Mouse (Mus musculus) hindbrain, embryonic 15.5 days (tissue): ENCODE data around the gene Aldh3b2. TPM values are rescaled to one million over a fixed set of nuclear protein-coding genes. Genes with fewer than 3 reads are reported as not detected.
"Not testable (repeated sequence)": the region's sequence is repeated elsewhere in the genome, so short reads cannot be mapped to it uniquely, and the experiment has no call there.

ENCODE experiments used
- ATAC-seq: fragments of 200-750 bp; cut with Nextera tagmentation; 2 replicates; pipeline ENCODE4 v1.8.0; 2017; ENCODE audit warnings: low read depth, moderate number of reproducible peaks, moderate TSS enrichment; ENCODE audit not compliant: low FRiP score
- H3K27ac ChIP-seq: fragments of 300-500 bp; sonication (generic); replicated peaks from 2 replicates; pipeline ENCODE4 v1.5.1; 2015; ENCODE audit warnings: mild to moderate bottlenecking, inconsistent platforms
- H3K27me3 ChIP-seq: fragments of 300-500 bp; sonication (generic); 2 replicates; pipeline ENCODE4 v1.6.1; 2015; ENCODE audit warnings: control low read depth, inconsistent platforms
- H3K36me3 ChIP-seq: fragments of 300-500 bp; sonication (generic); 2 replicates; pipeline ENCODE4 v1.6.1; 2015; ENCODE audit warnings: control low read depth, inconsistent platforms
- H3K4me1 ChIP-seq: fragments of 300-500 bp; sonication (generic); replicated peaks from 2 replicates; pipeline ENCODE4 v1.6.1; 2015; ENCODE audit warnings: control low read depth, inconsistent platforms
- H3K4me2 ChIP-seq: fragments of 300-500 bp; sonication (generic); 2 replicates; pipeline ENCODE4 v1.6.1; 2015; ENCODE audit warnings: moderate library complexity, mild to moderate bottlenecking, inconsistent platforms
- H3K4me3 ChIP-seq: fragments of 300-500 bp; sonication (generic); 2 replicates; pipeline ENCODE4 v1.5.1; 2015; ENCODE audit warnings: mild to moderate bottlenecking, inconsistent platforms
- H3K9ac ChIP-seq: fragments of 300-500 bp; sonication (generic); 2 replicates; pipeline ENCODE4 v1.6.1; 2015; ENCODE audit warnings: inconsistent platforms
- H3K9me3 ChIP-seq: fragments of 300-500 bp; sonication (generic); 2 replicates; pipeline ENCODE4 v1.6.1; 2016; ENCODE audit warnings: control low read depth, inconsistent platforms
- WGBS: fragments of 180-500 bp; shearing (Covaris S2); methylation state at CpG from one replicate; pipeline ENCODE4 v1.1.7; 2015; 5-methylcytosine and 5-hydroxymethylcytosine counted together
- polyA plus RNA-seq: library from polyadenylated mRNA; unstranded; fragments of >200 nt; fragmentation: Nextera tagmentation; extraction: Ambion mirVana; gene quantifications from 2 replicates; pipeline ENCODE4 v1.2.1, GENCODE M21; 2015

Gene Aldh3b2
- polyA plus RNA-seq, 1 experiment from 2014 or later, result 0.27 TPM

- H3K36me3 ChIP-seq, result no peaks in the 10 kb centered on the region
These were observed 21.8 kb upstream of the Aldh3b2 start for GRCm38 (mm10) chr19:3950331-3950730.

GRCm38 (mm10) chr19:3951461-3951860 is 20.7 kb upstream of the Aldh3b2 start:
- ATAC-seq, result no peak
- H3K4me3 ChIP-seq, result no peak overlapping the region
- no peaks in the 10 kb centered on the region for H3K27me3 ChIP-seq
- H3K9ac ChIP-seq, result no peak overlapping the region
- H3K4me1 ChIP-seq, result no peaks in the 10 kb centered on the region
- H3K9me3 ChIP-seq, result no peaks in the 10 kb centered on the region
- H3K36me3 ChIP-seq, result no peaks in the 10 kb centered on the region
- no peak overlapping the region for H3K27ac ChIP-seq
- H3K4me2 ChIP-seq, result no peak overlapping the region

More at GRCm38 (mm10) chr19:3950331-3950730, 21.8 kb upstream of the Aldh3b2 start:
- no peaks in the 10 kb centered on the region for H3K27me3 ChIP-seq
- no peak overlapping the region for H3K27ac ChIP-seq
- H3K4me2 ChIP-seq, result no peak overlapping the region
- H3K9me3 ChIP-seq, result no peaks in the 10 kb centered on the region
- no peak overlapping the region for H3K4me3 ChIP-seq
- H3K4me1 ChIP-seq, result no peaks in the 10 kb centered on the region
- no peak overlapping the region for H3K9ac ChIP-seq
- ATAC-seq, result no peak
- WGBS, result 83% methylated on average over 3 of the region's 3 CpGs

- H3K9me3 ChIP-seq, result no peaks in the 10 kb centered on the region
- H3K4me2 ChIP-seq, result no peak overlapping the region
- H3K9ac ChIP-seq, result no peak overlapping the region
- 46% methylated on average over 1 of the region's 1 CpGs for WGBS
- no peak overlapping the region for H3K4me3 ChIP-seq
- no peaks in the 10 kb centered on the region for H3K36me3 ChIP-seq
- no peak for ATAC-seq
- no peak overlapping the region for H3K27ac ChIP-seq
- H3K4me1 ChIP-seq, result no peaks in the 10 kb centered on the region
- no peaks in the 10 kb centered on the region for H3K27me3 ChIP-seq
These were observed 20.0 kb upstream of the Aldh3b2 start for GRCm38 (mm10) chr19:3952099-3952498.

- H3K36me3 ChIP-seq, result no peaks in the 10 kb centered on the region
- H3K9ac ChIP-seq, result no peak overlapping the region
- no peak overlapping the region for H3K27ac ChIP-seq
- H3K4me1 ChIP-seq, result no peaks in the 10 kb centered on the region
- H3K9me3 ChIP-seq, result no peaks in the 10 kb centered on the region
- 86% methylated on average over 3 of the region's 3 CpGs for WGBS
- no peak overlapping the region for H3K4me3 ChIP-seq
- H3K4me2 ChIP-seq, result no peak overlapping the region
- ATAC-seq, result no peak
- H3K27me3 ChIP-seq, result no peaks in the 10 kb centered on the region
These were observed 17.1 kb upstream of the Aldh3b2 start for GRCm38 (mm10) chr19:3955033-3955432.

GRCm38 (mm10) chr19:3955804-3956203 is 16.3 kb upstream of the Aldh3b2 start:
- Histone ChIP-seq H3K4me3 (no peak overlapping the region), H3K9me3 (no peaks in the 10 kb centered on the region), H3K4me1 (no peaks in the 10 kb centered on the region), H3K4me2 (no peak overlapping the region), H3K27ac (no peak overlapping the region), H3K9ac (no peak overlapping the region), H3K27me3 (no peaks in the 10 kb centered on the region), H3K36me3 (no peaks in the 10 kb centered on the region)
- whole genome bisulfite sequencing, result 66% methylated on average over 4 of the region's 4 CpGs
- no peak for ATAC-seq

GRCm38 (mm10) chr19:3957296-3958036 is 14.7 kb upstream of the Aldh3b2 start:
- H3K4me2 ChIP-seq, H3K9me3 ChIP-seq, H3K27ac ChIP-seq, H3K27me3 ChIP-seq, H3K4me1 ChIP-seq, ATAC-seq, H3K9ac ChIP-seq, H3K36me3 ChIP-seq, H3K4me3 ChIP-seq: not testable (repeated sequence)
- 86% methylated on average over 5 of the region's 5 CpGs for WGBS

GRCm38 (mm10) chr19:3958470-3958869 is 13.7 kb upstream of the Aldh3b2 start, which contains the start of gene Aldh3b3:
TSS of gene Aldh3b3 (plus strand) at chr19:3958645.
- Histone ChIP-seq H3K9me3 (no peaks in the 10 kb centered on the region), H3K27ac (no peak within 1 kb of the TSS), H3K9ac (no peak within 1 kb of the TSS), H3K4me1 (no peaks in the 10 kb centered on the region), H3K27me3 (no peaks in the 10 kb centered on the region), H3K36me3 (no peaks in the 10 kb centered on the region), H3K4me3 (no peak within 1 kb of the TSS), H3K4me2 (no peak within 1 kb of the TSS)
- ATAC-seq, result no peak
- 82% methylated on average over 4 of the region's 4 CpGs for WGBS

- H3K4me2 ChIP-seq, result no peak overlapping the region
- H3K4me1 ChIP-seq, result no peaks in the 10 kb centered on the region
- no peaks in the 10 kb centered on the region for H3K36me3 ChIP-seq
- H3K9me3 ChIP-seq, result no peaks in the 10 kb centered on the region
- H3K27ac ChIP-seq, result no peak overlapping the region
- H3K9ac ChIP-seq, result no peak overlapping the region
- H3K27me3 ChIP-seq, result no peaks in the 10 kb centered on the region
- H3K4me3 ChIP-seq, result no peak overlapping the region
- ATAC-seq, result no peak
These were observed 13.1 kb upstream of the Aldh3b2 start for GRCm38 (mm10) chr19:3959030-3959429.

GRCm38 (mm10) chr19:3960211-3960610 is 11.9 kb upstream of the Aldh3b2 start:
- 83% methylated on average over 5 of the region's 5 CpGs for WGBS
- no peak overlapping the region for H3K4me3 ChIP-seq

GRCm38 (mm10) chr19:3961805-3962204 is 10.3 kb upstream of the Aldh3b2 start:
- WGBS, result 71% methylated on average over 6 of the region's 6 CpGs
- not testable (repeated sequence) for H3K4me3 ChIP-seq, H3K4me2 ChIP-seq, ATAC-seq, H3K36me3 ChIP-seq, H3K4me1 ChIP-seq, H3K9me3 ChIP-seq, H3K27ac ChIP-seq, H3K27me3 ChIP-seq, H3K9ac ChIP-seq

More at GRCm38 (mm10) chr19:3960211-3960610, 11.9 kb upstream of the Aldh3b2 start:
- Histone ChIP-seq H3K4me1 (no peaks in the 10 kb centered on the region), H3K27ac (no peak overlapping the region), H3K4me2 (no peak overlapping the region), H3K9me3 (no peaks in the 10 kb centered on the region), H3K9ac (no peak overlapping the region), H3K36me3 (no peaks in the 10 kb centered on the region), H3K27me3 (no peaks in the 10 kb centered on the region)
- no peak for ATAC-seq

- Histone ChIP-seq H3K36me3 (no peaks in the 10 kb centered on the region), H3K4me3 (no peak overlapping the region), H3K27ac (no peak overlapping the region), H3K9ac (no peak overlapping the region), H3K9me3 (no peaks in the 10 kb centered on the region), H3K27me3 (no peaks in the 10 kb centered on the region), H3K4me1 (no peaks in the 10 kb centered on the region), H3K4me2 (no peak overlapping the region)
- 18% methylated on average over 2 of the region's 2 CpGs for WGBS
- ATAC-seq, result no peak
These were observed 9.7 kb upstream of the Aldh3b2 start for GRCm38 (mm10) chr19:3962469-3962868.

- no peaks in the 10 kb centered on the region for H3K27me3 ChIP-seq
- H3K4me3 ChIP-seq, result no peak overlapping the region
- H3K36me3 ChIP-seq, result no peaks in the 10 kb centered on the region
- no peak for ATAC-seq
- no peaks in the 10 kb centered on the region for H3K4me1 ChIP-seq
- H3K27ac ChIP-seq, result no peak overlapping the region
- H3K9me3 ChIP-seq, result no peaks in the 10 kb centered on the region
- H3K9ac ChIP-seq, result no peak overlapping the region
- 73% methylated on average over 4 of the region's 4 CpGs for WGBS
- H3K4me2 ChIP-seq, result no peak overlapping the region
These were observed 8.1 kb upstream of the Aldh3b2 start for GRCm38 (mm10) chr19:3964030-3964429.
